Mouse (Mus musculus) liver, adult 2 months (tissue): ENCODE results near the gene Tenm2. TPM values are rescaled to one million over a fixed set of nuclear protein-coding genes. Genes with fewer than 3 reads are reported as not detected.

Source experiments
- DNase-seq: peaks from one replicate; pipeline ENCODE4 v3.0.0-alpha.2; 2011; ENCODE audit warnings: low read depth, low spot score; ENCODE audit errors: extremely low read depth
- H3K27ac ChIP-seq: fragments of 200-500 bp; replicated peaks from 2 replicates; pipeline ENCODE4 v1.5.1; 2012; ENCODE audit warnings: low read depth, mild to moderate bottlenecking, control low read depth, inconsistent platforms, low read length; ENCODE audit not compliant: insufficient read depth
- H3K27me3 ChIP-seq: fragments of 200-500 bp; 2 replicates; pipeline ENCODE4 v1.6.1; 2012; ENCODE audit warnings: mild to moderate bottlenecking, moderate library complexity, low read length, inconsistent platforms; ENCODE audit not compliant: control insufficient read depth, insufficient read depth
- H3K36me3 ChIP-seq: fragments of 200-500 bp; 2 replicates; pipeline ENCODE4 v1.6.1; 2012; ENCODE audit warnings: low read length, inconsistent platforms; ENCODE audit not compliant: control insufficient read depth, insufficient read depth
- H3K4me1 ChIP-seq: fragments of 200-500 bp; 2 replicates; pipeline ENCODE4 v1.6.1; 2011; ENCODE audit warnings: low read length; ENCODE audit not compliant: control insufficient read depth, insufficient read depth
- H3K4me3 ChIP-seq: fragments of 200-500 bp; 2 replicates; pipeline ENCODE4 v1.5.1; 2011; ENCODE audit warnings: low read depth, mild to moderate bottlenecking, control low read depth, low read length, moderate library complexity; ENCODE audit not compliant: insufficient read depth
- H3K79me2 ChIP-seq: fragments of 200-500 bp; 2 replicates; pipeline ENCODE4 v1.6.1; 2012; ENCODE audit warnings: inconsistent platforms, mild to moderate bottlenecking, low read length, moderate library complexity; ENCODE audit not compliant: control insufficient read depth, insufficient read depth
- H3K9ac ChIP-seq: fragments of 200-500 bp; 2 replicates; pipeline ENCODE4 v1.6.1; 2012; ENCODE audit warnings: low read depth, mild to moderate bottlenecking, control low read depth, inconsistent platforms, low read length
- CTCF ChIP-seq: fragments of 200-500 bp; IDR thresholded peaks from 2 replicates; pipeline ENCODE4 v1.5.1; 2011; ENCODE audit warnings: low read depth, low read length, control low read depth
- POLR2A ChIP-seq: fragments of 200-500 bp; IDR thresholded peaks from 2 replicates; pipeline ENCODE4 v1.6.1; 2011; ENCODE audit warnings: low read length, control low read depth; ENCODE audit not compliant: insufficient read depth; ENCODE audit errors: extremely low read depth
- WGBS: fragments of 180-500 bp; shearing (Covaris S2); methylation state at CpG from one replicate; pipeline ENCODE4 v1.1.7; 2018; 5-methylcytosine and 5-hydroxymethylcytosine counted together
- polyA plus RNA-seq: library from polyadenylated mRNA; depleted of rRNA; stranded (reverse); fragments of >200 nt; gene quantifications from 2 replicates; pipeline ENCODE4 v1.2.3, GENCODE M21; 2012
- total RNA-seq: library from RNA; depleted of rRNA; stranded (reverse); fragments of >200 nt; gene quantifications from 2 replicates; pipeline ENCODE4 v1.2.3, GENCODE M21; 2014

Gene Tenm2
- total and polyA plus RNA-seq, 2 experiments: not detected

GRCm38 (mm10) chr11:35980411-35980917, 1255.3 kb downstream of the Tenm2 start, which contains the start of gene Wwc1:
Wwc1 (minus strand) TSS chr11:35980527.
- Histone ChIP-seq H3K79me2 (peaks cover 22% of the 10 kb centered on the region), H3K4me3 (peak within 1 kb of the TSS; percentile 93), H3K4me1 (peaks cover 29% of the 10 kb centered on the region), H3K36me3 (no peaks in the 10 kb centered on the region), H3K9ac (peak within 1 kb of the TSS; percentile 89), H3K27me3 (no peaks in the 10 kb centered on the region), H3K27ac (peak within 1 kb of the TSS; percentile 76)
- 0 out of 2 replicates have a peak, but pooled peaks have one; percentile 25 for TF ChIP-seq POLR2A
- TF ChIP-seq CTCF: no peak
- DNase-seq: peak; percentile 39
- under 1% methylated on average over 39 of the region's 47 CpGs for WGBS

- under 1% methylated on average over 58 of the region's 66 CpGs for WGBS
- peak; percentile 59 for DNase-seq
- peaks cover 34% of the 10 kb centered on the region for H3K4me1 ChIP-seq
- H3K27ac ChIP-seq: peak overlapping the region; percentile 76
- no peak for TF ChIP-seq CTCF
- no peak for TF ChIP-seq POLR2A
- peaks cover 22% of the 10 kb centered on the region for H3K79me2 ChIP-seq
- H3K4me3 ChIP-seq: peak overlapping the region; percentile 93
- no peaks in the 10 kb centered on the region for H3K27me3 ChIP-seq
- H3K9ac ChIP-seq: peak overlapping the region; percentile 89
- H3K36me3 ChIP-seq: no peaks in the 10 kb centered on the region
Observed at GRCm38 (mm10) chr11:35979733-35980410, 1255.9 kb downstream of the Tenm2 start.

- no peak for TF ChIP-seq CTCF
- TF ChIP-seq POLR2A: no peak
- H3K9ac ChIP-seq: peak overlapping the region; percentile 89
- peak overlapping the region; percentile 76 for H3K27ac ChIP-seq
- H3K79me2 ChIP-seq: peaks cover 23% of the 10 kb centered on the region
- H3K4me1 ChIP-seq: peaks cover 37% of the 10 kb centered on the region
- peak; percentile 42 for DNase-seq
- under 1% methylated on average over 10 of the region's 12 CpGs for WGBS
- H3K4me3 ChIP-seq: peak overlapping the region; percentile 93
- no peaks in the 10 kb centered on the region for H3K27me3 ChIP-seq
- no peaks in the 10 kb centered on the region for H3K36me3 ChIP-seq
Observed at GRCm38 (mm10) chr11:35979266-35979732, 1256.5 kb downstream of the Tenm2 start.

- H3K4me3 ChIP-seq: no peak overlapping the region
- TF ChIP-seq POLR2A (no peak), CTCF (no peak)
- no peak for DNase-seq
- H3K9ac ChIP-seq: peak overlapping the region; percentile 14; the same call in 1 of the 2 replicates
- H3K36me3 ChIP-seq: no peaks in the 10 kb centered on the region
- WGBS: 34% methylated on average over 3 of the region's 3 CpGs
- H3K27ac ChIP-seq: peak overlapping the region; percentile 21; the same call in 1 of the 2 replicates
- H3K4me1 ChIP-seq: peaks cover 45% of the 10 kb centered on the region
- no peaks in the 10 kb centered on the region for H3K27me3 ChIP-seq
- peaks cover 35% of the 10 kb centered on the region for H3K79me2 ChIP-seq
Observed at GRCm38 (mm10) chr11:35977796-35978195, 1258.0 kb downstream of the Tenm2 start.

GRCm38 (mm10) chr11:35977096-35977495, 1258.7 kb downstream of the Tenm2 start:
- 69% methylated on average over 6 of the region's 6 CpGs for WGBS
- Histone ChIP-seq H3K79me2 (peaks cover 38% of the 10 kb centered on the region), H3K9ac (no peak overlapping the region; the same call in 1 of the 2 replicates), H3K4me3 (no peak overlapping the region), H3K27ac (peak overlapping the region; percentile 28; the same call in 1 of the 2 replicates), H3K4me1 (peaks cover 46% of the 10 kb centered on the region), H3K36me3 (no peaks in the 10 kb centered on the region), H3K27me3 (no peaks in the 10 kb centered on the region)
- no peak for DNase-seq
- TF ChIP-seq POLR2A: no peak
- no peak for TF ChIP-seq CTCF
